Mouse (Mus musculus) testis, adult 2 months (tissue): ENCODE measurements around the gene Tnfaip6. TPM values are rescaled to one million over a fixed set of nuclear protein-coding genes. Genes with fewer than 3 reads are reported as not detected.
"Not testable (repeated sequence)": the region's sequence is repeated elsewhere in the genome, so short reads cannot be mapped to it uniquely, and the experiment has no call there.

Experiments used
- H3K27ac ChIP-seq: fragments of 200-500 bp; 2 replicates; pipeline ENCODE4 v1.5.1; 2012; ENCODE audit warnings: low read depth, low read length; ENCODE audit not compliant: control insufficient read depth, insufficient read depth
- H3K27me3 ChIP-seq: fragments of 200-500 bp; 2 replicates; pipeline ENCODE4 v1.6.1; 2012; ENCODE audit warnings: mild to moderate bottlenecking, low read length, moderate library complexity; ENCODE audit not compliant: control insufficient read depth, insufficient read depth
- H3K36me3 ChIP-seq: fragments of 200-500 bp; 2 replicates; pipeline ENCODE4 v1.6.1; 2012; ENCODE audit warnings: mild to moderate bottlenecking, low read length; ENCODE audit not compliant: control insufficient read depth, insufficient read depth
- H3K4me1 ChIP-seq: fragments of 200-500 bp; 2 replicates; pipeline ENCODE4 v1.6.1; 2012; ENCODE audit warnings: low read length; ENCODE audit not compliant: control insufficient read depth, insufficient read depth
- H3K4me3 ChIP-seq: fragments of 200-500 bp; 2 replicates; pipeline ENCODE4 v1.5.1; 2012; ENCODE audit warnings: low read depth, mild to moderate bottlenecking, low read length, moderate library complexity, mixed read lengths; ENCODE audit not compliant: control insufficient read depth
- CTCF ChIP-seq: fragments of 200-500 bp; IDR thresholded peaks from 2 replicates; pipeline ENCODE4 v1.5.1; 2012; ENCODE audit warnings: low read depth, mild to moderate bottlenecking, inconsistent platforms, low read length, moderate library complexity; ENCODE audit not compliant: control insufficient read depth, insufficient read depth, insufficient replicate concordance
- POLR2A ChIP-seq: fragments of 200-500 bp; IDR thresholded peaks from 2 replicates; pipeline ENCODE4 v1.6.1; 2012; ENCODE audit warnings: low read depth, mild to moderate bottlenecking, inconsistent platforms, low read length, moderate library complexity; ENCODE audit not compliant: control insufficient read depth
- polyA plus RNA-seq: library from polyadenylated mRNA; depleted of rRNA; stranded (reverse); fragments of >200 nt; gene quantifications from 2 replicates; pipeline ENCODE4 v1.2.3, GENCODE M21; 2012; rRNA removed

The Tnfaip6 gene
- 0.35 and 0.46 TPM in 2 replicates for polyA plus RNA-seq

GRCm38 (mm10) chr2:52037882-52038281 lies at the start of gene Tnfaip6:
Gene Tnfaip6, plus strand, starts transcription at chr2:52038009.
- TF ChIP-seq CTCF (no peak), POLR2A (0 out of 2 replicates have a peak, but pooled peaks have one; percentile 17)
- Histone ChIP-seq H3K36me3 (no peaks in the 10 kb centered on the region), H3K27me3 (no peaks in the 10 kb centered on the region), H3K4me3 (peak within 1 kb of the TSS; percentile 62), H3K4me1 (no peaks in the 10 kb centered on the region; the same call in 1 of the 2 replicates), H3K27ac (no peak within 1 kb of the TSS)

GRCm38 (mm10) chr2:51989559-51989958 lies 48.2 kb upstream of the Tnfaip6 start:
- H3K36me3 ChIP-seq, result no peaks in the 10 kb centered on the region
- H3K4me1 ChIP-seq, result no peaks in the 10 kb centered on the region
- TF ChIP-seq CTCF, result no peak
- TF ChIP-seq POLR2A, result no peak
- H3K27ac ChIP-seq, result no peak overlapping the region
- H3K27me3 ChIP-seq, result no peaks in the 10 kb centered on the region
- H3K4me3 ChIP-seq, result no peak overlapping the region

GRCm38 (mm10) chr2:51991447-51991846 lies 46.4 kb upstream of the Tnfaip6 start:
- TF ChIP-seq CTCF (no peak), POLR2A (no peak)
- Histone ChIP-seq H3K27me3 (no peaks in the 10 kb centered on the region), H3K36me3 (no peaks in the 10 kb centered on the region), H3K27ac (no peak overlapping the region), H3K4me1 (no peaks in the 10 kb centered on the region), H3K4me3 (no peak overlapping the region)

GRCm38 (mm10) chr2:51999996-52000395 lies 37.8 kb upstream of the Tnfaip6 start:
- Histone ChIP-seq H3K27ac (no peak overlapping the region), H3K4me1 (no peaks in the 10 kb centered on the region; the same call in 1 of the 2 replicates), H3K36me3 (no peaks in the 10 kb centered on the region), H3K4me3 (no peak overlapping the region), H3K27me3 (no peaks in the 10 kb centered on the region)
- no peak for TF ChIP-seq CTCF
- no peak for TF ChIP-seq POLR2A

GRCm38 (mm10) chr2:52001521-52001920 lies 36.3 kb upstream of the Tnfaip6 start:
- Histone ChIP-seq H3K36me3 (no peaks in the 10 kb centered on the region), H3K4me3 (peak overlapping the region; percentile 63), H3K27me3 (no peaks in the 10 kb centered on the region), H3K27ac (no peak overlapping the region), H3K4me1 (no peaks in the 10 kb centered on the region; the same call in 1 of the 2 replicates)
- TF ChIP-seq POLR2A, result 0 out of 2 replicates have a peak, but pooled peaks have one; percentile 58
- no peak for TF ChIP-seq CTCF

GRCm38 (mm10) chr2:52002299-52002698 lies 35.5 kb upstream of the Tnfaip6 start:
- H3K4me1 ChIP-seq, H3K36me3 ChIP-seq, H3K27me3 ChIP-seq, H3K27ac ChIP-seq, H3K4me3 ChIP-seq: not testable (repeated sequence)

- Histone ChIP-seq H3K36me3 (no peaks in the 10 kb centered on the region), H3K4me3 (no peak overlapping the region), H3K27ac (no peak overlapping the region), H3K27me3 (no peaks in the 10 kb centered on the region), H3K4me1 (no peaks in the 10 kb centered on the region; the same call in 1 of the 2 replicates)
- no peak for TF ChIP-seq CTCF
- TF ChIP-seq POLR2A, result no peak
Measured at GRCm38 (mm10) chr2:52006380-52006779, 31.4 kb upstream of the Tnfaip6 start.

GRCm38 (mm10) chr2:52011820-52012219 lies 26.0 kb upstream of the Tnfaip6 start:
- H3K27ac ChIP-seq, H3K4me3 ChIP-seq, H3K4me1 ChIP-seq, H3K36me3 ChIP-seq, H3K27me3 ChIP-seq: not testable (repeated sequence)
